Mouse (Mus musculus) embryonic facial prominence, embryonic 11.5 days (tissue): Measurements from ENCODE around the gene Crybb1. TPM values are rescaled to one million over a fixed set of nuclear protein-coding genes. Genes with fewer than 3 reads are reported as not detected.

Source experiments
- ATAC-seq: fragments of 200-750 bp; cut with Nextera tagmentation; replicated peaks from 2 replicates; pipeline ENCODE4 v1.8.0; 2017; ENCODE audit warnings: low read depth; ENCODE audit not compliant: insufficient number of reproducible peaks, low FRiP score, low TSS enrichment
- DNase-seq: peaks from one replicate; pipeline ENCODE4 v3.0.0-alpha.2; 2015; ENCODE audit warnings: low spot score
- H3K27ac ChIP-seq: fragments of 300-500 bp; sonication (generic); replicated peaks from 2 replicates; pipeline ENCODE4 v1.5.1; 2014; ENCODE audit warnings: mild to moderate bottlenecking, low read depth, low read length, control low read depth
- H3K27me3 ChIP-seq: fragments of 300-500 bp; sonication (generic); 2 replicates; pipeline ENCODE4 v1.6.1; 2014; ENCODE audit warnings: mild to moderate bottlenecking, low read length, moderate library complexity, mixed read lengths; ENCODE audit not compliant: control insufficient read depth, insufficient read depth
- H3K36me3 ChIP-seq: fragments of 300-500 bp; sonication (generic); replicated peaks from 2 replicates; pipeline ENCODE4 v1.6.1; 2014; ENCODE audit warnings: low read depth, mild to moderate bottlenecking, low read length, moderate library complexity, mixed read lengths; ENCODE audit not compliant: control insufficient read depth, insufficient read depth
- H3K4me1 ChIP-seq: fragments of 300-500 bp; sonication (generic); 2 replicates; pipeline ENCODE4 v1.6.1; 2014; ENCODE audit warnings: low read length, mixed read lengths; ENCODE audit not compliant: control insufficient read depth, insufficient read depth
- H3K4me2 ChIP-seq: fragments of 300-500 bp; sonication (generic); 2 replicates; pipeline ENCODE4 v1.6.1; 2014; ENCODE audit warnings: low read depth, mild to moderate bottlenecking, control low read depth, low read length, moderate library complexity
- H3K4me3 ChIP-seq: fragments of 300-500 bp; sonication (generic); 2 replicates; pipeline ENCODE4 v1.5.1; 2014; ENCODE audit warnings: low read depth, low read length, control low read depth
- H3K9ac ChIP-seq: fragments of 300-500 bp; sonication (generic); replicated peaks from 2 replicates; pipeline ENCODE4 v1.6.1; 2014; ENCODE audit warnings: mild to moderate bottlenecking, control low read depth, low read length
- H3K9me3 ChIP-seq: fragments of 300-500 bp; sonication (generic); replicated peaks from 2 replicates; pipeline ENCODE4 v1.6.1; 2016; ENCODE audit warnings: mild to moderate bottlenecking, low read length, inconsistent platforms, mixed read lengths; ENCODE audit not compliant: control insufficient read depth
- WGBS: fragments of 180-500 bp; shearing (Covaris S2); extraction: QIAGEN DNeasy Blood & Tissue Kit; methylation state at CpG from one replicate; pipeline ENCODE4 v1.1.7; 2014; 5-methylcytosine and 5-hydroxymethylcytosine counted together
- polyA plus RNA-seq: library from polyadenylated mRNA; unstranded; fragments of >200 nt; fragmentation: Nextera tagmentation; extraction: Ambion mirVana; gene quantifications from 2 replicates; pipeline ENCODE4 v1.2.1, GENCODE M21; 2014

Gene Crybb1
- polyA plus RNA-seq, 1 experiment from 2014 or later, result 2.7 TPM

GRCm38 (mm10) chr5:112284203-112284582 is 28.6 kb downstream of the Crybb1 start:
- H3K4me1 ChIP-seq, result no peaks in the 10 kb centered on the region
- H3K9ac ChIP-seq, result no peak overlapping the region
- H3K4me3 ChIP-seq, result no peak overlapping the region

GRCm38 (mm10) chr5:112285548-112286085 is 30.0 kb downstream of the Crybb1 start:
- H3K9ac ChIP-seq, result no peak overlapping the region
- WGBS, result 95% methylated on average over 7 of the region's 7 CpGs
- ATAC-seq (no peak), DNase-seq (no peak)
- no peak overlapping the region for H3K4me2 ChIP-seq
- H3K27ac ChIP-seq, result no peak overlapping the region
- no peaks in the 10 kb centered on the region for H3K36me3 ChIP-seq
- no peak overlapping the region for H3K4me3 ChIP-seq
- no peaks in the 10 kb centered on the region for H3K27me3 ChIP-seq
- no peaks in the 10 kb centered on the region for H3K9me3 ChIP-seq
- H3K4me1 ChIP-seq, result no peaks in the 10 kb centered on the region

More at GRCm38 (mm10) chr5:112284203-112284582, 28.6 kb downstream of the Crybb1 start:
- ATAC-seq (no peak), DNase-seq (no peak)
- Histone ChIP-seq H3K4me2 (no peak overlapping the region), H3K9me3 (no peaks in the 10 kb centered on the region), H3K36me3 (no peaks in the 10 kb centered on the region), H3K27me3 (no peaks in the 10 kb centered on the region), H3K27ac (no peak overlapping the region)
- 76% methylated on average over 7 of the region's 7 CpGs for WGBS

GRCm38 (mm10) chr5:112286608-112286983 is 31.0 kb downstream of the Crybb1 start:
- no peak overlapping the region for H3K9ac ChIP-seq
- H3K4me2 ChIP-seq, result no peak overlapping the region
- ATAC-seq (no peak), DNase-seq (no peak)
- no peak overlapping the region for H3K4me3 ChIP-seq
- 89% methylated on average over 2 of the region's 2 CpGs for WGBS
- no peak overlapping the region for H3K27ac ChIP-seq
- no peaks in the 10 kb centered on the region for H3K36me3 ChIP-seq
- no peaks in the 10 kb centered on the region for H3K27me3 ChIP-seq
- H3K9me3 ChIP-seq, result no peaks in the 10 kb centered on the region
- no peaks in the 10 kb centered on the region for H3K4me1 ChIP-seq

GRCm38 (mm10) chr5:112286984-112287641 is 31.5 kb downstream of the Crybb1 start:
- Histone ChIP-seq H3K4me3 (no peak overlapping the region), H3K4me1 (no peaks in the 10 kb centered on the region), H3K4me2 (no peak overlapping the region), H3K36me3 (no peaks in the 10 kb centered on the region), H3K9ac (no peak overlapping the region), H3K27ac (no peak overlapping the region), H3K9me3 (no peaks in the 10 kb centered on the region), H3K27me3 (no peaks in the 10 kb centered on the region)
- no peak for ATAC-seq
- 83% methylated on average over 11 of the region's 11 CpGs for whole genome bisulfite sequencing
- no peak for DNase-seq

- Histone ChIP-seq H3K27ac (no peak overlapping the region), H3K27me3 (no peaks in the 10 kb centered on the region), H3K4me3 (no peak overlapping the region), H3K9me3 (no peaks in the 10 kb centered on the region), H3K9ac (no peak overlapping the region), H3K36me3 (no peaks in the 10 kb centered on the region), H3K4me1 (no peaks in the 10 kb centered on the region), H3K4me2 (no peak overlapping the region)
- WGBS, result 89% methylated on average over 2 of the region's 2 CpGs
- ATAC-seq (no peak), DNase-seq (no peak)
Observed at GRCm38 (mm10) chr5:112287652-112288051, 32.0 kb downstream of the Crybb1 start.

- H3K4me2 ChIP-seq, result no peak overlapping the region; the same call in 1 of the 2 replicates
- no peak overlapping the region for H3K4me3 ChIP-seq
- 75% methylated on average over 9 of the region's 9 CpGs for WGBS
- ATAC-seq (no peak), DNase-seq (no peak)
- H3K36me3 ChIP-seq, result no peaks in the 10 kb centered on the region
- H3K27me3 ChIP-seq, result no peaks in the 10 kb centered on the region
- H3K27ac ChIP-seq, result no peak overlapping the region
- H3K9ac ChIP-seq, result no peak overlapping the region
- H3K9me3 ChIP-seq, result no peaks in the 10 kb centered on the region
- no peaks in the 10 kb centered on the region for H3K4me1 ChIP-seq
Observed at GRCm38 (mm10) chr5:112288193-112289141, 32.9 kb downstream of the Crybb1 start.

GRCm38 (mm10) chr5:112289236-112289635 is 33.6 kb downstream of the Crybb1 start:
- H3K36me3 ChIP-seq, result no peaks in the 10 kb centered on the region
- no peak overlapping the region for H3K27ac ChIP-seq
- 77% methylated on average over 8 of the region's 8 CpGs for WGBS
- no peak overlapping the region for H3K9ac ChIP-seq
- H3K9me3 ChIP-seq, result no peaks in the 10 kb centered on the region
- no peak overlapping the region for H3K4me2 ChIP-seq
- ATAC-seq, result no peak
- H3K27me3 ChIP-seq, result no peaks in the 10 kb centered on the region
- DNase-seq, result no peak
- no peaks in the 10 kb centered on the region for H3K4me1 ChIP-seq
- no peak overlapping the region for H3K4me3 ChIP-seq
